Mouse (Mus musculus) CH12.LX (cell line): ENCODE measurements around the gene Ptprg. TPM values are rescaled to one million over a fixed set of nuclear protein-coding genes. Genes with fewer than 3 reads are reported as not detected.

Experiments used
- DNase-seq: peaks from one replicate; pipeline ENCODE4 v3.0.0-alpha.2; 2013; ENCODE audit errors: extremely low read depth
- H3K27ac ChIP-seq: 2 replicates; pipeline ENCODE4 v1.5.1; 2012; ENCODE audit warnings: low read depth, mild to moderate bottlenecking, control low read depth, moderate library complexity; ENCODE audit not compliant: insufficient read depth
- H3K27me3 ChIP-seq: replicated peaks from 2 replicates; pipeline ENCODE3; 2012; ENCODE audit warnings: inconsistent platforms
- H3K36me3 ChIP-seq, 2 experiments: replicated peaks in 1 of 2; 2 replicates each; pipeline versions ENCODE3 to v1.6.1; 2012; ENCODE audit warnings: inconsistent platforms in 1 of 2, low read length in 1 of 2, mild to moderate bottlenecking in 1 of 2, mixed read lengths in 1 of 2, moderate library complexity in 1 of 2; ENCODE audit not compliant: control insufficient read depth in 1 of 2, insufficient read depth in 1 of 2
- H3K4me1 ChIP-seq, 2 experiments: 2 replicates each; pipeline ENCODE4 v1.6.1; 2012; ENCODE audit warnings: inconsistent platforms in 1 of 2, moderate library complexity in 1 of 2; ENCODE audit not compliant: insufficient read depth in 2 of 2, control insufficient read depth in 1 of 2
- H3K4me2 ChIP-seq: 2 replicates; pipeline ENCODE4 v1.6.1; 2012; ENCODE audit warnings: low read depth, mild to moderate bottlenecking, control low read depth; ENCODE audit not compliant: poor library complexity, insufficient read depth, severe bottlenecking
- H3K4me3 ChIP-seq, 3 experiments: fragments of 150-350 bp in 1 of 3; sonication (generic) in 1 of 3; replicated peaks in 1 of 3; 2 replicates each; pipeline versions ENCODE3 to v1.5.1; 2011 to 2012; ENCODE audit warnings: low read depth in 2 of 3, low read length in 2 of 3, mild to moderate bottlenecking in 2 of 3, moderate library complexity in 2 of 3, control low read depth in 1 of 3, improper control_type of control experiment in 1 of 3, inconsistent platforms in 1 of 3, mixed read lengths in 1 of 3; ENCODE audit not compliant: poor library complexity in 1 of 3
- H3K79me2 ChIP-seq: replicated peaks from 2 replicates; pipeline ENCODE4 v1.6.1; 2012; ENCODE audit warnings: mild to moderate bottlenecking, moderate library complexity; ENCODE audit not compliant: control insufficient read depth, poor library complexity, insufficient read depth, severe bottlenecking; ENCODE audit errors: extremely low read depth
- H3K9ac ChIP-seq: 2 replicates; pipeline ENCODE4 v1.6.1; 2012; ENCODE audit warnings: low read depth, mild to moderate bottlenecking, control low read depth, moderate library complexity; ENCODE audit not compliant: insufficient read depth
- H3K9me3 ChIP-seq: replicated peaks from 2 replicates; pipeline ENCODE3; 2012; ENCODE audit warnings: low read length, inconsistent platforms, mixed read lengths
- BHLHE40 ChIP-seq: IDR thresholded peaks from 2 replicates; pipeline ENCODE4 v1.6.1; 2011; ENCODE audit warnings: mild to moderate bottlenecking, low read depth, low read length, improper control_type of control experiment
- CHD1 ChIP-seq: IDR thresholded peaks from 2 replicates; pipeline ENCODE4 v1.6.1; 2012; ENCODE audit warnings: low read depth, low read length, improper control_type of control experiment, inconsistent platforms
- CTCF ChIP-seq, 2 experiments: IDR thresholded peaks in 1 of 2; conservative IDR thresholded peaks in 1 of 2; 2 replicates each; pipeline ENCODE4 v1.5.1; 2011 to 2012; ENCODE audit warnings: low read depth in 2 of 2, low read length in 2 of 2, improper control_type of control experiment in 1 of 2, inconsistent platforms in 1 of 2, mild to moderate bottlenecking in 1 of 2, moderate library complexity in 1 of 2
- ELF1 ChIP-seq: IDR thresholded peaks from 2 replicates; pipeline ENCODE4 v1.6.1; 2014; ENCODE audit warnings: low read depth, mild to moderate bottlenecking, inconsistent platforms, low read length, improper control_type of control experiment
- EP300 ChIP-seq: IDR thresholded peaks from 2 replicates; pipeline ENCODE4 v1.6.1; 2011; ENCODE audit warnings: low read length, improper control_type of control experiment
- ETS1 ChIP-seq: conservative IDR thresholded peaks from 2 replicates; pipeline ENCODE4 v1.6.1; 2012; ENCODE audit warnings: low read depth, mild to moderate bottlenecking, inconsistent platforms, low read length, improper control_type of control experiment, moderate library complexity
- GABPA ChIP-seq: IDR thresholded peaks from 2 replicates; pipeline ENCODE4 v1.6.1; 2012; ENCODE audit warnings: low read depth, low read length, improper control_type of control experiment, inconsistent platforms; ENCODE audit not compliant: insufficient replicate concordance
- JUND ChIP-seq: conservative IDR thresholded peaks from 2 replicates; pipeline ENCODE4 v1.6.1; 2011; ENCODE audit warnings: low read depth, low read length, improper control_type of control experiment
- MAFK ChIP-seq: IDR thresholded peaks from 2 replicates; pipeline ENCODE4 v1.6.1; 2011; ENCODE audit warnings: low read length, improper control_type of control experiment; ENCODE audit not compliant: insufficient replicate concordance
- MAX ChIP-seq: IDR thresholded peaks from 2 replicates; pipeline ENCODE4 v1.6.1; 2011; ENCODE audit warnings: low read length, improper control_type of control experiment
- MAZ ChIP-seq: IDR thresholded peaks from 2 replicates; pipeline ENCODE4 v1.6.1; 2012; ENCODE audit warnings: low read depth, mild to moderate bottlenecking, inconsistent platforms, low read length, improper control_type of control experiment, moderate library complexity
- NELFE ChIP-seq: IDR thresholded peaks from 2 replicates; pipeline ENCODE4 v1.6.1; 2011; ENCODE audit warnings: low read depth, low read length, improper control_type of control experiment
- NRF1 ChIP-seq: IDR thresholded peaks from 2 replicates; pipeline ENCODE4 v1.6.1; 2014; ENCODE audit warnings: low read depth, mild to moderate bottlenecking, inconsistent platforms, low read length, improper control_type of control experiment, moderate library complexity
- PAX5 ChIP-seq: IDR thresholded peaks from 2 replicates; pipeline ENCODE4 v1.6.1; 2012; ENCODE audit warnings: low read length, inconsistent platforms, mixed read lengths
- POLR2AphosphoS2 ChIP-seq: IDR thresholded peaks from 2 replicates; pipeline ENCODE4 v1.6.1; 2011; ENCODE audit warnings: low read depth, low read length, improper control_type of control experiment
- RAD21 ChIP-seq: IDR thresholded peaks from 2 replicates; pipeline ENCODE4 v1.6.1; 2011; ENCODE audit warnings: low read depth, mild to moderate bottlenecking, low read length, improper control_type of control experiment, moderate library complexity
- RCOR1 ChIP-seq: conservative IDR thresholded peaks from 2 replicates; pipeline ENCODE4 v1.6.1; 2012; ENCODE audit warnings: low read depth, mild to moderate bottlenecking, inconsistent platforms, low read length, improper control_type of control experiment
- SIN3A ChIP-seq: IDR thresholded peaks from 2 replicates; pipeline ENCODE4 v1.6.1; 2012; ENCODE audit warnings: low read length, improper control_type of control experiment, inconsistent platforms
- SMC3 ChIP-seq: IDR thresholded peaks from 2 replicates; pipeline ENCODE4 v1.6.1; 2011; ENCODE audit warnings: low read depth, low read length, improper control_type of control experiment
- TBP ChIP-seq: conservative IDR thresholded peaks from 2 replicates; pipeline ENCODE4 v1.6.1; 2011; ENCODE audit warnings: low read depth, low read length, improper control_type of control experiment
- TCF12 ChIP-seq: IDR thresholded peaks from 2 replicates; pipeline ENCODE4 v1.6.1; 2014; ENCODE audit warnings: low read depth, mild to moderate bottlenecking, inconsistent platforms, low read length, improper control_type of control experiment
- UBTF ChIP-seq: IDR thresholded peaks from 2 replicates; pipeline ENCODE4 v1.6.1; 2012; ENCODE audit warnings: low read depth, mild to moderate bottlenecking, inconsistent platforms, low read length, improper control_type of control experiment, moderate library complexity
- USF2 ChIP-seq: conservative IDR thresholded peaks from 2 replicates; pipeline ENCODE4 v1.6.1; 2011; ENCODE audit warnings: low read depth, low read length, improper control_type of control experiment
- ZMIZ1 ChIP-seq: IDR thresholded peaks from 2 replicates; pipeline ENCODE4 v1.6.1; 2012; ENCODE audit warnings: low read depth, mild to moderate bottlenecking, inconsistent platforms, low read length, improper control_type of control experiment
- dilution Hi-C: fragments of 300-500 bp; cut with MboI; formaldehyde crosslinking; loops from 2 replicates; pipeline ENCODE4 v1.14.3; 2020; ENCODE audit warnings: low sequenced_read_pairs; ENCODE audit not compliant: extremely low pct_unique_long_range_greater_than_20kb, extremely low pct_ligation_motif_present
- in situ Hi-C: fragments of 300-500 bp; cut with MboI; formaldehyde crosslinking; loops from 3 replicates; pipeline ENCODE4 v1.14.3; 2019; ENCODE audit warnings: low sequenced_read_pairs, low pct_ligation_motif_present, low pct_unique_long_range_greater_than_20kb, mixed read lengths
- polyA plus RNA-seq: library from polyadenylated mRNA; unstranded; fragments of >175 nt; gene quantifications from 2 replicates; pipeline ENCODE4 v1.2.1, GENCODE M21; 2012; ENCODE audit warnings: low read depth; ENCODE audit not compliant: insufficient read length
- total RNA-seq, 2 experiments: library from RNA; depleted of rRNA; stranded (reverse); fragments of 300-350 nt in 1 of 2; fragments of >200 nt in 1 of 2; gene quantifications; 2 replicates each; pipeline ENCODE4 v1.2.3; 2012 to 2014

Ptprg gene
- total and polyA plus RNA-seq, 3 experiments: 0.08 TPM; not detected in 2

- TF ChIP-seq MAFK (no peak), SIN3A (no peak), MAX (no peak), GABPA (no peak), TCF12 (no peak), PAX5 (no peak), USF2 (no peak), POLR2AphosphoS2 (no peak), JUND (no peak), ETS1 (no peak), RCOR1 (no peak), NRF1 (no peak), RAD21 (no peak), ELF1 (no peak), CTCF (conservative IDR thresholded peaks at IDR 0.05 in 1 of 2, IDR thresholded peaks at IDR 0.05 in 1 of 2; ENCODE audit: low read depth in 2 of 2, low read length in 2 of 2) (no peak), CHD1 (no peak)
- Histone ChIP-seq H3K27ac (no peak overlapping the region), H3K4me1 (no peaks in the 10 kb centered on the region), H3K9me3 (peaks cover 67% of the 10 kb centered on the region), H3K79me2 (no peaks in the 10 kb centered on the region), H3K27me3 (no peaks in the 10 kb centered on the region), H3K4me2 (no peak overlapping the region), H3K4me3 (no peak overlapping the region), H3K9ac (no peak overlapping the region), H3K36me3 (no peaks in the 10 kb centered on the region)
- in situ Hi-C loops: no loop called here
- dilution Hi-C loops: no loop called here
- no peak for DNase-seq
These were observed 170.5 kb downstream of the Ptprg start for GRCm38 (mm10) chr14:11723876-11724275.

- dilution Hi-C loops (no loop called here), in situ Hi-C loops (no loop called here)
- Histone ChIP-seq H3K9ac (no peak overlapping the region), H3K27ac (no peak overlapping the region), H3K4me1 (no peaks in the 10 kb centered on the region), H3K79me2 (no peaks in the 10 kb centered on the region), H3K4me2 (no peak overlapping the region), H3K9me3 (peaks cover 64% of the 10 kb centered on the region), H3K4me3 (no peak overlapping the region), H3K27me3 (no peaks in the 10 kb centered on the region), H3K36me3 (no peaks in the 10 kb centered on the region)
- TF ChIP-seq BHLHE40 (no peak), MAZ (no peak), GABPA (no peak), USF2 (no peak), MAX (no peak), NELFE (no peak), ZMIZ1 (no peak), CHD1 (no peak), ELF1 (no peak), TBP (no peak), MAFK (no peak), EP300 (no peak), UBTF (no peak), SMC3 (no peak)
- no peak for DNase-seq
These were observed 178.0 kb downstream of the Ptprg start for GRCm38 (mm10) chr14:11731223-11731920.
